Mouse (Mus musculus) C2C12 (cell line): ENCODE results near the gene Prkcz.

Experiments
- CTCF ChIP-seq: IDR thresholded peaks from one replicate; pipeline ENCODE4 v1.5.1; 2011; ENCODE audit not compliant: control insufficient read depth, insufficient read depth, insufficient read length
- MAX ChIP-seq: IDR thresholded peaks from one replicate; pipeline ENCODE4 v1.6.1; 2011; ENCODE audit warnings: mild to moderate bottlenecking, control low read depth

GRCm38 (mm10) chr4:155368684-155369083 is 7.5 kb upstream of the Prkcz start:
- TF ChIP-seq CTCF (peak; percentile 59), MAX (no peak)
